Mouse (Mus musculus) liver, embryonic 16.5 days (tissue): ENCODE data around the gene Jmjd8. TPM values are rescaled to one million over a fixed set of nuclear protein-coding genes. Genes with fewer than 3 reads are reported as not detected.

Experiments used
- ATAC-seq: fragments of 200-750 bp; cut with Nextera tagmentation; 2 replicates; pipeline ENCODE4 v1.8.0; 2017; ENCODE audit warnings: low read depth, mild to moderate bottlenecking, moderate number of reproducible peaks, moderate library complexity
- H3K27ac ChIP-seq: fragments of 300-500 bp; sonication (generic); 2 replicates; pipeline ENCODE4 v1.5.1; 2014; ENCODE audit warnings: mild to moderate bottlenecking, low read length
- H3K27me3 ChIP-seq: fragments of 300-500 bp; sonication (generic); 2 replicates; pipeline ENCODE4 v1.6.1; 2014; ENCODE audit warnings: low read depth, low read length, mixed read lengths; ENCODE audit not compliant: control insufficient read depth, insufficient read depth
- H3K36me3 ChIP-seq: fragments of 300-500 bp; sonication (generic); 2 replicates; pipeline ENCODE4 v1.6.1; 2014; ENCODE audit warnings: mild to moderate bottlenecking; ENCODE audit not compliant: control insufficient read depth, insufficient read depth
- H3K4me1 ChIP-seq: fragments of 300-500 bp; sonication (generic); 2 replicates; pipeline ENCODE4 v1.6.1; 2014; ENCODE audit warnings: low read depth, low read length, mixed read lengths; ENCODE audit not compliant: control insufficient read depth
- H3K4me2 ChIP-seq: fragments of 300-500 bp; sonication (generic); 2 replicates; pipeline ENCODE4 v1.6.1; 2014; ENCODE audit warnings: low read depth, low read length, mixed read lengths
- H3K4me3 ChIP-seq: fragments of 300-500 bp; sonication (generic); 2 replicates; pipeline ENCODE4 v1.5.1; 2014; ENCODE audit warnings: low read depth, mild to moderate bottlenecking, low read length
- H3K9ac ChIP-seq: fragments of 300-500 bp; sonication (generic); 2 replicates; pipeline ENCODE4 v1.6.1; 2014; ENCODE audit warnings: low read depth, low read length
- H3K9me3 ChIP-seq: fragments of 300-500 bp; sonication (generic); replicated peaks from 2 replicates; pipeline ENCODE4 v1.6.1; 2016; ENCODE audit warnings: low read length; ENCODE audit not compliant: control insufficient read depth
- WGBS: fragments of 180-500 bp; shearing (Covaris S2); extraction: QIAGEN DNeasy Blood & Tissue Kit; methylation state at CpG from one replicate; pipeline ENCODE4 v1.1.7; 2014; ENCODE audit not compliant: insufficient replicate concordance; 5-methylcytosine and 5-hydroxymethylcytosine counted together
- polyA plus RNA-seq: library from polyadenylated mRNA; unstranded; fragments of >200 nt; fragmentation: Nextera tagmentation; extraction: Ambion mirVana; gene quantifications from 2 replicates; pipeline ENCODE4 v1.2.1, GENCODE M21; 2015

Jmjd8 gene
- polyA plus RNA-seq, 1 experiment from 2014 or later = 23.5 TPM

DNA sequence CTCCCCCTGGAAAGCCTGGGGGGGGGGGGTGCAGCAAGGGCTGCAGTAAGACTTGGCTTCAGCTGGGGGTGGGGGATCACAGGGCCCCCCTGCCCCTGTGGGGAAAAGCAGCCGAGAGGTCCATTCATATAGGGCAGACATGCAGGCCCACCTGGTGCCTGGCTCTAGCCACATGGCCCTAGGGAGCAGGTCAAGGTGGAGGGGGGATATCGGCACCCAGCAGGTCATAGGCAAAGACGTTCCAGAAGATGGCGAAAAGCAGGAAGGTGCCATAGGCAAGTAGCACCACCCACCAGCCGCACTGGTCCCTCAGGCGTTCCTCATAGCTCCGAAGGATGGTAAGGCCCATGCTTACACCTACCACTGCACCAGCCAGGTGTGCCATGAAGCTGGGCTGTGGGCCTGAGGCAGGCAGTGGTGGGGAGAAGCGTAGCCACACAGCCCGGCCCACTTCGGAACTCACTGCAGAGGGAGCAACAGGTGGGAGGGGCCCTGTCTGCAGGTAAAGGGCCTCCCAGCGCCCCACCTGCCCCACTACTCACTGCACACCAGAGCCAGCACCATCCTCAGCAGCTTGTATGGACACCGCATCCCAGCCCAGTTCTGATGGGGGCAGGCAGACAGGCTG is 6.0 kb downstream of the Jmjd8 start:
- Histone ChIP-seq H3K4me2 (peak overlapping the region; percentile 99), H3K27me3 (no peaks in the 10 kb centered on the region), H3K27ac (no peak overlapping the region), H3K4me1 (peaks cover 68% of the 10 kb centered on the region), H3K36me3 (peaks cover 24% of the 10 kb centered on the region), H3K9ac (peak overlapping the region; percentile 91), H3K4me3 (peak overlapping the region; percentile 92), H3K9me3 (no peaks in the 10 kb centered on the region)
- 75% methylated on average over 12 of the region's 12 CpGs for whole genome bisulfite sequencing
- ATAC-seq = no peak

DNA sequence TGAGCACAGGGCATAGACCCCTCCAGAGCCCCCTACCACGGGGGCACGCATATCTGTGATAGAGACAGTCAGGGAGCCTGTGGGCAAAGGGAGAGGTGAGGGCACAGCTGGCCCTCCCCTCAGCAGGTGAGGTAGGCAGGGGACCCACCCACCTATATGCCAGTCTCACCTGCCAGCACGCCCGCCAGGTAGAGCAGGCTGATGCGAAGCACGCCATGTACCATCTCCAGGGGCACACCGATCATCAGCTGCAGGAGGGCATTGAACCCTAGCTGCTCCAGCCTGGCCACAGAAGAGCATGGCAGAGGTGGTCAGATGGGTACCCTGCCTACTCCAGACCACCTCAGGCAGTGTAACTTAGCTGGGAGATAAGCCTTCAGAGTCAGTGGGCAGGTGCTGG is 6.6 kb downstream of the Jmjd8 start:
- no peak for ATAC-seq
- no peak overlapping the region for H3K27ac ChIP-seq
- no peaks in the 10 kb centered on the region for H3K9me3 ChIP-seq
- peaks cover 27% of the 10 kb centered on the region for H3K36me3 ChIP-seq
- peaks cover 64% of the 10 kb centered on the region for H3K4me1 ChIP-seq
- no peak overlapping the region for H3K4me3 ChIP-seq
- no peak overlapping the region for H3K9ac ChIP-seq
- 87% methylated on average over 7 of the region's 7 CpGs for WGBS
- H3K27me3 ChIP-seq = no peaks in the 10 kb centered on the region
- no peak overlapping the region; the same call in 1 of the 2 replicates for H3K4me2 ChIP-seq

DNA sequence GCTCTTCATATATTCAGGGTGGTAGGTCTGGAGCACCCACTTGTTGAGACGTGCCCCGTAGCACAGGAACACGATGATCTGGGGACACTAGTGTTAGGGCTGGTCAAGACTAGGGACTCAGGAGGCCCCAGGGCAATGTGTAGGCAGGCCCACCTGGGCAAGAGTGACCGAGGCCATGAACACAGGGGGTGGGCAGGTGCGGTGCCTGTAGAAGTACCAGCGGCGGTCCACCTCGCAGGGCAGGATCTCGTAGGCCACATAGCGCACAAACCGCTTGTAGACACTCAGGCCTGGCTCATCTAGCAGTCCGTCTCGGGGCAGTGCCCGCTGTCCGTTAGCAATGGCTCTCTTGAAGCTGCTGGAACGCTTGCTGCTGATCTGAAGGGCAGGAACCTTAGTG is 7.1 kb downstream of the Jmjd8 start:
- Histone ChIP-seq H3K9me3 (no peaks in the 10 kb centered on the region), H3K27me3 (no peaks in the 10 kb centered on the region), H3K4me2 (no peak overlapping the region), H3K4me1 (peaks cover 60% of the 10 kb centered on the region), H3K36me3 (peaks cover 27% of the 10 kb centered on the region), H3K27ac (no peak overlapping the region), H3K4me3 (no peak overlapping the region), H3K9ac (no peak overlapping the region)
- no peak for ATAC-seq
- WGBS = 83% methylated on average over 16 of the region's 16 CpGs

DNA sequence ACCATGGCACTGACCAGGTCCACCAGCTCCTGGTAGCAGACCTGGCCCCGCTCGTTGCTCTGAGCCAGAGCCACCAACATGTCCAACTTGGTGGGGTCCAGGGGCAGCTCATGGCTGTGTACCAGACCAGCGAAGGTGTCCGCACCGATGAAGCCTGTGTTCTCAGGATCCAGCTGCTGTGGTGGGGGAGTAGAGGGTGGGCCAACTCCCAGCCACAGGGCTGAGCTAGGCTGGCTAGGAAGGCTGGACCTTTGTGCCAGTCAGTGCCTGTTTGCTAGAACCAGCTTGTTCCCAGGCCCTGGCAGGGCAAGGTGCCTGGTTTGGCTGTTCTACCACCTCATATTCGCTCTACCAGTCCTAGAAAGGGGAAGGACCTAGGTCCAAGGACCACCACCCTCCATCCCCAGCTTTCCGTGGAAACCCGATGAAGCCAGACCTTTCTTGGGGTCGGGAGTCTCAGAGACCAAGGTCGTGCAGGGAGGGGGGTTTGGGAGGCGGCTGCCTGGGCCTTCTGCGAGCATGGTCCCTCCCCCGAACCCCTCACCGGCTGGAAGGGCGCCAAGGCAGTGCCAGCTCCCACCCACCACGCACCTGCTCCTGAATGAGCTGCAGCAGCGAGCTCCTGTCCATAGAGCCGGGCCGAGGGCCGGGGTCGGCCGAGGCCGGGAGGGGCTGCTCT is 7.9 kb downstream of the Jmjd8 start:
- no peaks in the 10 kb centered on the region for H3K27me3 ChIP-seq
- H3K4me3 ChIP-seq = peak overlapping the region; percentile 36
- peak overlapping the region; percentile 56 for H3K9ac ChIP-seq
- peaks cover 53% of the 10 kb centered on the region for H3K4me1 ChIP-seq
- peak overlapping the region; percentile 66 for H3K4me2 ChIP-seq
- 25% methylated on average over 23 of the region's 23 CpGs for WGBS
- H3K36me3 ChIP-seq = peaks cover 27% of the 10 kb centered on the region
- ATAC-seq = no peak
- H3K9me3 ChIP-seq = no peaks in the 10 kb centered on the region
- no peak overlapping the region for H3K27ac ChIP-seq

- peaks cover 32% of the 10 kb centered on the region for H3K36me3 ChIP-seq
- 0 out of 2 replicates have a peak within 1 kb of the TSS, but pooled peaks have one; percentile 9 for H3K27ac ChIP-seq
- peak within 1 kb of the TSS; percentile 66 for H3K4me2 ChIP-seq
- no peaks in the 10 kb centered on the region for H3K27me3 ChIP-seq
- peaks cover 48% of the 10 kb centered on the region for H3K4me1 ChIP-seq
- ATAC-seq = no peak
- no peaks in the 10 kb centered on the region for H3K9me3 ChIP-seq
- 3% methylated on average over 29 of the region's 29 CpGs for WGBS
- H3K9ac ChIP-seq = peak within 1 kb of the TSS; percentile 56
- H3K4me3 ChIP-seq = peak within 1 kb of the TSS; percentile 36
Measured at GRCm38 (mm10) chr17:25837076-25837410, 8.4 kb downstream of the Jmjd8 start, which contains the start of gene Rhbdl1. Gene Rhbdl1 (minus strand): TSS chr17:25837295.

GRCm38 (mm10) chr17:25837533-25837932 is 8.9 kb downstream of the Jmjd8 start:
- Histone ChIP-seq H3K4me2 (no peak overlapping the region), H3K27ac (0 out of 2 replicates have a peak overlapping the region, but pooled peaks have one; percentile 9), H3K4me1 (peaks cover 44% of the 10 kb centered on the region), H3K27me3 (no peaks in the 10 kb centered on the region), H3K9me3 (no peaks in the 10 kb centered on the region), H3K9ac (no peak overlapping the region), H3K36me3 (peaks cover 37% of the 10 kb centered on the region), H3K4me3 (no peak overlapping the region)
- 57% methylated on average over 3 of the region's 3 CpGs for WGBS
- ATAC-seq = no peak

DNA sequence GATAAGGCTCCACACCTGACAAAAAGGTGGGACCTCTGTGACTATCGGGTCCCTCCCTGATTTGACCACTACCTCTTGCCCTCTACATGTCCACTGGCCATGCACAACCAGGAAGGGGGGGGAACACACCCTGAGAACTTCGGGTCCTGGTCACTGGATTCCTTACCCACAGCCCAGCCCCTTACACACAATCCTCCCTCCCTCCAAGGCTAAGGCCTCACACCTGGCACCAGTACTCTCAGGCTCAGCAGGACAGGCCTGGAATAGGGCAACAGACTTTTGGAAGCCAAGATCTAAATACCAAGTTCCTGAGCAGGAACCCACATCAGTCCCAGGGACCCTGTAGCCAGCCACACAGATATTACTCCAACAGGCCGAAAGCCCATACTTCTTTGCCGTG is 10.2 kb downstream of the Jmjd8 start:
- Histone ChIP-seq H3K4me3 (no peak overlapping the region), H3K36me3 (peaks cover 37% of the 10 kb centered on the region), H3K9ac (no peak overlapping the region), H3K9me3 (no peaks in the 10 kb centered on the region), H3K4me1 (peaks cover 49% of the 10 kb centered on the region), H3K27ac (peak overlapping the region; percentile 76), H3K27me3 (no peaks in the 10 kb centered on the region), H3K4me2 (no peak overlapping the region)
- ATAC-seq = no peak
- WGBS = 82% methylated on average over 4 of the region's 4 CpGs

GRCm38 (mm10) chr17:25839455-25840235 is 11.0 kb downstream of the Jmjd8 start:
- Histone ChIP-seq H3K36me3 (peaks cover 37% of the 10 kb centered on the region), H3K9ac (0 out of 2 replicates have a peak overlapping the region, but pooled peaks have one; percentile 3), H3K27ac (peak overlapping the region; percentile 76), H3K4me3 (no peak overlapping the region), H3K9me3 (no peaks in the 10 kb centered on the region), H3K27me3 (no peaks in the 10 kb centered on the region), H3K4me1 (peaks cover 43% of the 10 kb centered on the region), H3K4me2 (no peak overlapping the region)
- ATAC-seq = peak; percentile 44
- 78% methylated on average over 14 of the region's 14 CpGs for WGBS
